Mouse (Mus musculus) intestine, embryonic 15.5 days (tissue): ENCODE data around the gene Ercc6. TPM values are rescaled to one million over a fixed set of nuclear protein-coding genes. Genes with fewer than 3 reads are reported as not detected.

ENCODE experiments used
- polyA plus RNA-seq: library from polyadenylated mRNA; unstranded; fragments of >200 nt; fragmentation: Nextera tagmentation; extraction: Ambion mirVana; gene quantifications from 2 replicates; pipeline ENCODE4 v1.2.1, GENCODE M21; 2015

The Ercc6 gene
- polyA plus RNA-seq, 1 experiment from 2014 or later = 16.5 TPM

Other genes starting within 250 kb of the Ercc6 start
- 21.9 and 22.5 TPM in 2 replicates for gene Ogdhl, start 191.5 kb upstream of the Ercc6 start, polyA plus RNA-seq
- gene 1700024G13Rik, start 125.1 kb upstream of the Ercc6 start, polyA plus RNA-seq = not detected in 2 replicates
- gene Slc18a3, start 48.7 kb upstream of the Ercc6 start, polyA plus RNA-seq = 8.4 TPM in 2 replicates
- gene Chat, start 47.5 kb upstream of the Ercc6 start, polyA plus RNA-seq = 0.89 and 1.4 TPM in 2 replicates
- 0.80 and 1.0 TPM in 2 replicates for gene Prrxl1, start 85.9 kb downstream of the Ercc6 start, polyA plus RNA-seq
- gene 3425401B19Rik, start 171.8 kb downstream of the Ercc6 start, polyA plus RNA-seq = 0.08 and 0.20 TPM in 2 replicates